Mouse (Mus musculus) ES-E14 (cell line): ENCODE data around the gene Sipa1l3. TPM values are rescaled to one million over a fixed set of nuclear protein-coding genes. Genes with fewer than 3 reads are reported as not detected.

ENCODE experiments used
- DNase-seq: peaks from one replicate; pipeline ENCODE4 v3.0.0-alpha.2; 2013; ENCODE audit warnings: low read depth, low spot score
- H3K27ac ChIP-seq: 2 replicates; pipeline ENCODE4 v1.5.1; 2012; ENCODE audit warnings: low read depth, mild to moderate bottlenecking, low read length, moderate library complexity, mixed read lengths; ENCODE audit not compliant: poor library complexity, insufficient read depth, severe bottlenecking
- H3K36me3 ChIP-seq: 2 replicates; pipeline ENCODE4 v1.6.1; 2012; ENCODE audit warnings: mild to moderate bottlenecking, low read length, moderate library complexity, mixed read lengths; ENCODE audit not compliant: control insufficient read depth, poor library complexity, insufficient read depth, severe bottlenecking
- H3K4me1 ChIP-seq, 2 experiments: fragments of 150-350 bp in 1 of 2; sonication (generic) in 1 of 2; 2 replicates each; pipeline ENCODE4 v1.6.1; 2012; ENCODE audit warnings: low read length in 2 of 2, mild to moderate bottlenecking in 1 of 2, mixed read lengths in 1 of 2; ENCODE audit not compliant: control insufficient read depth in 2 of 2, insufficient read depth in 2 of 2, poor library complexity in 1 of 2
- H3K4me3 ChIP-seq, 2 experiments: fragments of 150-350 bp in 1 of 2; sonication (generic) in 1 of 2; 2 replicates each; pipeline ENCODE4 v1.5.1; 2012; ENCODE audit warnings: low read length in 2 of 2, low read depth in 1 of 2, mild to moderate bottlenecking in 1 of 2, mixed read lengths in 1 of 2; ENCODE audit not compliant: insufficient read depth in 1 of 2, poor library complexity in 1 of 2, severe bottlenecking in 1 of 2
- H3K9ac ChIP-seq: 2 replicates; pipeline ENCODE4 v1.6.1; 2012; ENCODE audit warnings: low read depth, mild to moderate bottlenecking, low read length, mixed read lengths; ENCODE audit not compliant: poor library complexity, insufficient read depth, severe bottlenecking
- H3K9me3 ChIP-seq: fragments of 150-350 bp; sonication (generic); 2 replicates; pipeline ENCODE4 v1.6.1; 2012; ENCODE audit warnings: low read depth, mild to moderate bottlenecking, low read length; ENCODE audit not compliant: control insufficient read depth, insufficient read depth
- CHD2 ChIP-seq: IDR thresholded peaks from 2 replicates; pipeline ENCODE4 v1.6.1; 2014; ENCODE audit warnings: mild to moderate bottlenecking, low read depth, low read length, inconsistent platforms
- HCFC1 ChIP-seq: IDR thresholded peaks from 2 replicates; pipeline ENCODE4 v1.6.1; 2012; ENCODE audit warnings: low read length, inconsistent platforms, borderline replicate concordance; ENCODE audit not compliant: insufficient read depth
- MAFK ChIP-seq: IDR thresholded peaks from 2 replicates; pipeline ENCODE4 v1.6.1; 2014; ENCODE audit warnings: mild to moderate bottlenecking, low read depth, low read length, inconsistent platforms; ENCODE audit not compliant: insufficient read depth
- ZC3H11A ChIP-seq: IDR thresholded peaks from 2 replicates; pipeline ENCODE4 v1.6.1; 2012; ENCODE audit warnings: low read depth, mild to moderate bottlenecking, inconsistent platforms, low read length, borderline replicate concordance
- ZNF384 ChIP-seq: IDR thresholded peaks from 2 replicates; pipeline ENCODE4 v1.6.1; 2012; ENCODE audit warnings: low read depth, low read length, inconsistent platforms
- in situ Hi-C, 2 experiments: fragments of 600-800 bp; cut with MboI; formaldehyde crosslinking; loops; one replicate each; pipeline ENCODE4 v1.15.1; 2025; ENCODE audit warnings: low sequenced_read_pairs in 2 of 2, inconsistent platforms in 1 of 2; ENCODE audit not compliant: unreplicated experiment in 2 of 2
- total RNA-seq: library from RNA; depleted of rRNA; stranded (reverse); fragments of 300-350 nt; gene quantifications from 2 replicates; pipeline ENCODE4 v1.2.3, GENCODE M21; 2012

The Sipa1l3 gene
- total RNA-seq, 1 experiment: 27.5 TPM

DNA sequence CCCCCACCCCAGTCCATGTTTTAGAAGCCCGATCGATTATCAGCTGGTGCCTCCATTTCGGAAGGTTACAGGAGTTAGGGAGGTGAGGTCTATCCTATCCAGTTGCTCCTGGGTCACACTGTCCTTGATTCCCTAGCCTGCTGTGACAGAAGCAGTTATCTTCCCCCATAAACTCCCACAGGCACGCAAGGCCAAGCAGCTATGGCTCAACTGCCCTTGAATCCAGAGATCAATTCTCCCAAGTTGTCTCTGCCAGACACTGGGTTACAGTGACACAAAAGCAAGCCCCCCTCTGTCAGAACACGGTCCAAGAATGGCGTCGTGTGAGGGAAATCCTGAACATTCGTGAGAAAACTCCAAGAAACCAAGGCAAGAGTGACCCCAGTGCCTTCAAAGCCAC, 163.0 kb downstream of the Sipa1l3 start:
- Histone ChIP-seq H3K4me3 (no peak overlapping the region), H3K4me1 (peaks cover 0 to 4% of the 10 kb centered on the region in 2 experiments; a peak in 1 of 4 replicates), H3K9me3 (no peaks in the 10 kb centered on the region), H3K27ac (no peak overlapping the region), H3K9ac (no peak overlapping the region), H3K36me3 (peaks cover 14% of the 10 kb centered on the region; the same call in 1 of the 2 replicates)
- no peak for TF ChIP-seq HCFC1
- TF ChIP-seq MAFK: no peak
- TF ChIP-seq CHD2: no peak
- no peak for TF ChIP-seq ZNF384
- no peak for TF ChIP-seq ZC3H11A
- no peak for DNase-seq
- in situ Hi-C loops: no loop called here

DNA sequence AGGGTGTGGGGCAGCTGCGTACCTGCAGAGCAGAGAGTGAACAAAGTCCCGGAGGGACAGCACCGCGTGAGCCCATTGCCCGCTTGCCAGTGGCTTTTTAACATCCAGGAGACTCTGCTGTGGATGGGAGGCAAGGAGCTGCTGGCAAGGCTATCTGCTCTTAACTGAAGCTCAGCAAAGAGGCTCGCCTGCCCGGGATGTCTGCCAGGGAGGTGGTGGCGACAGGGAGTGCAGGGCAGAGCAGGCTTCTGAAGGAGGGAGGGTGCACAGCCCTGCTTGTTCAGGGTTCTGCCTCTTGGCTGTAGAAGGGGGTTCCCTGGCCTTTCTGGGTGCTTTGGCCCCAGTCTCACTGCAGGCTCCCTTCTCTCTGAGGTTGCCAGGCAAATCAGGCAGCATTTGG, 164.3 kb downstream of the Sipa1l3 start:
- no peak for DNase-seq
- in situ Hi-C loops: no loop called here
- Histone ChIP-seq H3K4me1 (peaks cover 3 to 14% of the 10 kb centered on the region in 2 experiments; a peak in 2 of 4 replicates), H3K9me3 (no peaks in the 10 kb centered on the region), H3K4me3 (no peak overlapping the region), H3K36me3 (peaks cover 14% of the 10 kb centered on the region; the same call in 1 of the 2 replicates), H3K9ac (no peak overlapping the region), H3K27ac (no peak overlapping the region)
- TF ChIP-seq CHD2 (no peak), ZNF384 (no peak), MAFK (no peak), ZC3H11A (no peak), HCFC1 (no peak)

DNA sequence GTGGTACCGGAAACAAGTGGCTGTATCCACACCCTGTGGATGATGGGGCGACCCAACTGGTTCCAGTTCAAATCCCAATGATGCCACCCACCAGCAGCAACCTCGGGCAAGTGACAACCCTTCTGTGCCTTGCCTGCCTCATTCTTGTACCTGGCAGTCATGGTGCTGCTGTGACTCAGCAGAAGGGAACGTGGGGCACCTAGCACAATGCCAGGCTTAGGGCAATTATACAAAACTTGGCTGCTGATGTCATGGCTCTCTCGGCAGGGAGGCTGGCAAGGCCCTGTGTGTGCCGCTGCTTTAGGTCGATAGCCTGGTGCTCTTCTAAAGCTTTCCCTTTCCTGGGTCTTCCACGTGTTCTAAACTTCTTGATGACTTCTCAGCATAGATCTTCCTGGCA, 166.2 kb downstream of the Sipa1l3 start:
- TF ChIP-seq ZC3H11A: no peak
- in situ Hi-C loops: no loop called here
- DNase-seq: no peak
- Histone ChIP-seq H3K4me1 (peaks cover 3 to 16% of the 10 kb centered on the region in 2 experiments; a peak in 2 of 4 replicates), H3K4me3 (no peak overlapping the region), H3K36me3 (peaks cover 22% of the 10 kb centered on the region), H3K9me3 (no peaks in the 10 kb centered on the region), H3K9ac (no peak overlapping the region), H3K27ac (no peak overlapping the region)

DNA sequence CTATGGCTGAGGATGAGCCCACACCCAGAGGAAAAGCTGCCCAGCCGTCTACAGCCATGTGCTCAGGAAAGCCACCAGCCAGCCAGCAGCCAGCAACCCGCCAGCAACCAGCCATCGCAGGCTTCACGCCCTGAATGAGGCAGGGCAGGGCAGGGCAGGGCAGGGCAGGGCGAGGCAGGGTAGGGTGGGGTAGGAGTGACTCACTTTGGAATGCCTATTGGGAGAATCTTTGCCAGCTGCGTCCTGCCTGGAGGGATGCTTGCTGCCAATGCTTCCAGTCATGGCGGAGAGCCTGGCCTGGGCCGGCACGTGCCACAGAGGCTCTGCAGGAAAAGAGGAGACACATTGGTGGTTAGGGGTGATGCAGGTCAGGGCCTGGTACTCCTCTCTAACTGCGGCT, 168.0 kb downstream of the Sipa1l3 start:
- H3K27ac ChIP-seq: no peak overlapping the region
- H3K4me1 ChIP-seq: peaks cover 3 to 16% of the 10 kb centered on the region in 2 experiments; a peak in 2 of 4 replicates
- peaks cover 21% of the 10 kb centered on the region for H3K36me3 ChIP-seq
- H3K9ac ChIP-seq: no peak overlapping the region; the same call in 1 of the 2 replicates
- H3K4me3 ChIP-seq: no peak overlapping the region
- in situ Hi-C loops: no loop called here
- no peak for DNase-seq
- H3K9me3 ChIP-seq: no peaks in the 10 kb centered on the region
- no peak for TF ChIP-seq CHD2
- no peak for TF ChIP-seq HCFC1
- no peak for TF ChIP-seq ZNF384

DNA sequence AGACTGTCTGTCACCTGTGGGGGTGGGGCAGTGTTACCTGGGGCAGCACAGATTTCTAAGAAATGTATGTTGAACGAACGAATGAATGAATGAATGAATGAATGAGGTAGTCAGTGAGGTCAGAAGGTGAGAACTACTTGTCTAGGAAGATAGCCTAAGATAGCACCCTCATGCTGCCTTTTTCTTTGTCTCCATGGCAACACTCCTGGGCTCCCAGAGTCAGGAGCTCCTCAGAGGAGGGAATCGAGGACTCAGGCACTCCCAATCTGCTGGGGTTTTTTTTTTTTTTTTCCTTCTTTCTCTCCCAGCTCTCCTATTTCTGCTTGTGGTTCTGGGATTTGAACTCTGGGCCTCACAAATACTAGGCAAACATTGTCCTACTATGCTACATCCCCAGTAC, 172.2 kb downstream of the Sipa1l3 start:
- Histone ChIP-seq H3K4me3 (no peak overlapping the region), H3K27ac (no peak overlapping the region), H3K36me3 (peaks cover 19% of the 10 kb centered on the region), H3K4me1 (peaks cover 5 to 28% of the 10 kb centered on the region in 2 experiments; a peak in 2 of 4 replicates), H3K9ac (no peak overlapping the region), H3K9me3 (no peaks in the 10 kb centered on the region)
- DNase-seq: no peak
- no peak for TF ChIP-seq MAFK
- TF ChIP-seq CHD2: no peak
- TF ChIP-seq HCFC1: no peak
- no peak for TF ChIP-seq ZC3H11A
- TF ChIP-seq ZNF384: no peak
- in situ Hi-C loops: no loop called here
